Mouse (Mus musculus): ENCODE results near the gene Figla. TPM values are rescaled to one million over a fixed set of nuclear protein-coding genes. Genes with fewer than 3 reads are reported as not detected.

The Figla gene
- polyA plus RNA-seq, 1 experiment from 2014 or later = not detected

DNA sequence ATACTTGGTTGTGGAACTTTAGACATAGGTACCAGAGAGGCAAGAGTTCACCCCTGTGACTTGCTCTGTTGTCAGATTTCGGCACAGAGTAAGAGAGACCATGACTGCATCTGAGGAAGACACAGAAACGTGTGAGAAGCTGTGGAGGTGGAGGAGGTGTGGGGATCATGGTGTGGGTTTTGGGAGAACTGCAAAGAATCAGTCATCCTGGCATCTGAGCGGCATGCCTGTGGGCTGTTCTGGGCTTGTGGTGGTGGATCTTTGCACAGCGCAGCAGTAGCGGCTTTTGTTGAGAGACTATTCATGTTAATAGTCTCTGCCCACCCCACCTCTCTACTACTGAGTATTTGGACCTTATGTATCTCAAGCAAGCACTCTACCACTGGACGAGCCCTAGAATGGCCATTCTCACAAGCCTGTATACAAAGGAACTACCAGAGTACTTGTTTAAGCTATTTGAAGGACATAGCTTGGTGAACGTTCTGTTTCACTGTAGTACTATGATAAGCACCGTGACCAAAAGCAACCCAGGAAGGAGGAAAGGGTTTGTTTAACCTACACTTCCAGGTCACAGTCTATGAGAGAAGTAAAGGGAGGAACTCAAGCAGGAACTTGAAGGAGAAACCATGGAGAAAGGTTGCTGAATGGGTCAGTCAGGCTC is 10.8 kb downstream of the Figla start:
- no peak for TF ChIP-seq CTCF (IDR thresholded peaks at IDR 0.05; ENCODE audit: low read depth)
- no peak overlapping the region for H3K4me2 ChIP-seq (ENCODE audit: low read length)
- H3K36me3 ChIP-seq (ENCODE audit: insufficient read depth, low read length) = no peaks in the 10 kb centered on the region
- DNase-seq (ENCODE audit: low spot score) (no peak), ATAC-seq (replicated peaks; ENCODE audit: low FRiP score, low read depth) (no peak)
- no peak overlapping the region for H3K4me3 ChIP-seq (replicated peaks; ENCODE audit: low read depth, low read length)
- no peaks in the 10 kb centered on the region for H3K9me3 ChIP-seq (replicated peaks; ENCODE audit: low read length)
- 0 out of 2 replicates have a peak, but pooled peaks cover 11% of the 10 kb centered on the region for H3K4me1 ChIP-seq (replicated peaks; ENCODE audit: insufficient read depth, low read length)
- no peak overlapping the region for H3K9ac ChIP-seq (ENCODE audit: low read depth, low read length)
- 87% methylated on average over 8 of the region's 8 CpGs for WGBS
- H3K27ac ChIP-seq = no peak overlapping the region
- H3K27me3 ChIP-seq (ENCODE audit: insufficient read depth, low read length) = no peaks in the 10 kb centered on the region

- Histone ChIP-seq H3K4me3 (replicated peaks; ENCODE audit: low read depth, low read length) (peak overlapping the region; percentile 43; the same call in 1 of the 2 replicates), H3K4me1 (replicated peaks; ENCODE audit: insufficient read depth, low read length) (0 out of 2 replicates have a peak, but pooled peaks cover 11% of the 10 kb centered on the region), H3K9ac (ENCODE audit: low read depth, low read length) (no peak overlapping the region), H3K4me2 (ENCODE audit: low read length) (peak overlapping the region; percentile 85), H3K36me3 (ENCODE audit: insufficient read depth, low read length) (no peaks in the 10 kb centered on the region), H3K27me3 (ENCODE audit: insufficient read depth, low read length) (no peaks in the 10 kb centered on the region), H3K27ac (no peak overlapping the region), H3K9me3 (replicated peaks; ENCODE audit: low read length) (no peaks in the 10 kb centered on the region)
- no peak for ATAC-seq (replicated peaks; ENCODE audit: low FRiP score, low read depth)
- no peak for TF ChIP-seq CTCF (IDR thresholded peaks at IDR 0.05; ENCODE audit: low read depth)
- 60% methylated on average over 2 of the region's 2 CpGs for WGBS
- DNase-seq (ENCODE audit: low spot score) = no peak
These were observed 12.2 kb downstream of the Figla start for GRCm38 (mm10) chr6:86028150-86028549.

- Histone ChIP-seq H3K9me3 (replicated peaks; ENCODE audit: low read length) (no peaks in the 10 kb centered on the region), H3K27me3 (ENCODE audit: insufficient read depth, low read length) (no peaks in the 10 kb centered on the region), H3K27ac (no peak within 1 kb of the TSS), H3K4me1 (replicated peaks; ENCODE audit: insufficient read depth, low read length) (0 out of 2 replicates have a peak, but pooled peaks cover 11% of the 10 kb centered on the region), H3K4me2 (ENCODE audit: low read length) (peak within 1 kb of the TSS; percentile 85), H3K9ac (ENCODE audit: low read depth, low read length) (peak within 1 kb of the TSS; percentile 49; the same call in 1 of the 2 replicates), H3K36me3 (ENCODE audit: insufficient read depth, low read length) (no peaks in the 10 kb centered on the region), H3K4me3 (replicated peaks; ENCODE audit: low read depth, low read length) (peak within 1 kb of the TSS; percentile 43)
- WGBS = under 1% methylated on average over 56 of the region's 56 CpGs
- peak; percentile 53 for TF ChIP-seq CTCF (IDR thresholded peaks at IDR 0.05; ENCODE audit: low read depth)
- DNase-seq (ENCODE audit: low spot score) (peak; percentile 52), ATAC-seq (replicated peaks; ENCODE audit: low FRiP score, low read depth) (no peak; the same call in 1 of the 2 replicates)
These were observed 12.8 kb downstream of the Figla start, which contains the start of gene Add2 for GRCm38 (mm10) chr6:86028601-86029322. TSS of gene Add2 (plus strand) at chr6:86028681.

- ATAC-seq (replicated peaks; ENCODE audit: low FRiP score, low read depth) (no peak), DNase-seq (ENCODE audit: low spot score) (no peak)
- Histone ChIP-seq H3K4me2 (ENCODE audit: low read length) (peak overlapping the region; percentile 85), H3K9ac (ENCODE audit: low read depth, low read length) (peak overlapping the region; percentile 49; the same call in 1 of the 2 replicates), H3K9me3 (replicated peaks; ENCODE audit: low read length) (no peaks in the 10 kb centered on the region), H3K4me1 (replicated peaks; ENCODE audit: insufficient read depth, low read length) (0 out of 2 replicates have a peak, but pooled peaks cover 11% of the 10 kb centered on the region), H3K27ac (no peak overlapping the region), H3K36me3 (ENCODE audit: insufficient read depth, low read length) (no peaks in the 10 kb centered on the region), H3K27me3 (ENCODE audit: insufficient read depth, low read length) (no peaks in the 10 kb centered on the region), H3K4me3 (replicated peaks; ENCODE audit: low read depth, low read length) (peak overlapping the region; percentile 43)
- WGBS = 18% methylated on average over 6 of the region's 6 CpGs
- no peak for TF ChIP-seq CTCF (IDR thresholded peaks at IDR 0.05; ENCODE audit: low read depth)
These were observed 13.3 kb downstream of the Figla start for GRCm38 (mm10) chr6:86029323-86029713.

DNA sequence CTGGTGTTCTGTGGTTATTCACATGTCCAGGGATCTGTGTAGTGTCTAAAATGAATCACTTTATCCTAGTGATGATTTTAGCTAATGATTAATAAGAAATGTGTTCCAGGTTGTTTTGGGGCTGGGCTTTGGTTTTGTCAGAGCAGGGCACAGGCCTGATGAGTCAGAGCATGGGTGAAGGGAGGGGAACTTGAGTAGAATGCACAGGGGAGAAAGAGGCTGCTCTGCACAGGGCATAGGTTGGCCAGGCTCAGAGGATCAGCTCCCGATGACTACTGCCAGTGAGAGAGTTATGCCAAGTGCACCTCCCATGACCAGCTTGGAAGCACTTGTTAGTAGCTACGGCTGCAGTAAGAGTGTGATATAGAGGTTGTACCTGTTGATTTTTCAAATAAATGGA is 15.6 kb downstream of the Figla start:
- no peak overlapping the region for H3K27ac ChIP-seq
- H3K36me3 ChIP-seq (ENCODE audit: insufficient read depth, low read length) = no peaks in the 10 kb centered on the region
- H3K9me3 ChIP-seq (replicated peaks; ENCODE audit: low read length) = no peaks in the 10 kb centered on the region
- H3K4me1 ChIP-seq (replicated peaks; ENCODE audit: insufficient read depth, low read length) = 0 out of 2 replicates have a peak, but pooled peaks cover 11% of the 10 kb centered on the region
- no peak for ATAC-seq (replicated peaks; ENCODE audit: low FRiP score, low read depth)
- H3K27me3 ChIP-seq (ENCODE audit: insufficient read depth, low read length) = no peaks in the 10 kb centered on the region
- no peak overlapping the region for H3K4me2 ChIP-seq (ENCODE audit: low read length)
- no peak for TF ChIP-seq CTCF (IDR thresholded peaks at IDR 0.05; ENCODE audit: low read depth)
- 70% methylated on average over 2 of the region's 2 CpGs for WGBS
- H3K4me3 ChIP-seq (replicated peaks; ENCODE audit: low read depth, low read length) = no peak overlapping the region
- H3K9ac ChIP-seq (ENCODE audit: low read depth, low read length) = no peak overlapping the region
- no peak for DNase-seq (ENCODE audit: low spot score)

DNA sequence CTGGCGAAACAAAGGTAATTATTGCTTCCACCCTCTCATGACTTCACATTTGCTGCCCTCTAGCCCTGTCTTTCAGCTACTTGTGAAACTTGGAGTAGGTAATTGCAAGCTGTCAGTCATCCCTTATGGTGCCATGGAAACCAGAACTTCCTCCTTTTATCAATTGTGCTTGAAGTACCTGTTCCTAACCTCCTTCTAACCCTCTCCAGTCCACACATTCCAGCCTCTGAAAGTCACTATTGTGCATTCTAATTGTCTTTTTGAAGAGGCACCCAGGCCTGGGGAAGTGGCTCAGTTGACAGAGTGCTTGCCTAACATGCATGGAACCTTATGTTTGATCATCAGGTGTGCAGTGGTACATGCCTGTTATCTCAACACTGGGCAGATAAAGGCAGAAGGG is 17.7 kb downstream of the Figla start:
- ATAC-seq (replicated peaks; ENCODE audit: low FRiP score, low read depth) = no peak
- H3K4me3 ChIP-seq (replicated peaks; ENCODE audit: low read depth, low read length) = no peak overlapping the region
- no peaks in the 10 kb centered on the region for H3K9me3 ChIP-seq (replicated peaks; ENCODE audit: low read length)
- no peak overlapping the region for H3K4me2 ChIP-seq (ENCODE audit: low read length)
- DNase-seq (ENCODE audit: low spot score) = no peak
- H3K4me1 ChIP-seq (replicated peaks; ENCODE audit: insufficient read depth, low read length) = 0 out of 2 replicates have a peak, but pooled peaks cover 7% of the 10 kb centered on the region
- WGBS = 80% methylated on average over 1 of the region's 1 CpGs
- H3K27ac ChIP-seq = no peak overlapping the region
- H3K9ac ChIP-seq (ENCODE audit: low read depth, low read length) = no peak overlapping the region
- no peaks in the 10 kb centered on the region for H3K27me3 ChIP-seq (ENCODE audit: insufficient read depth, low read length)
- H3K36me3 ChIP-seq (ENCODE audit: insufficient read depth, low read length) = no peaks in the 10 kb centered on the region
- TF ChIP-seq CTCF (IDR thresholded peaks at IDR 0.05; ENCODE audit: low read depth) = no peak
